Mouse (Mus musculus) right cerebral cortex, adult 2 months (tissue): ENCODE data around the gene Gpx2.
A peak's percentile ranks its signal among the peaks of the same experiment; 100 is the strongest.

ENCODE experiments used
- DNase-seq, 2 experiments: peaks; one replicate each; pipeline ENCODE4 v3.0.0; 2021 to 2022; ENCODE audit warnings: low spot score in 2 of 2

Gene Gpx2

DNA sequence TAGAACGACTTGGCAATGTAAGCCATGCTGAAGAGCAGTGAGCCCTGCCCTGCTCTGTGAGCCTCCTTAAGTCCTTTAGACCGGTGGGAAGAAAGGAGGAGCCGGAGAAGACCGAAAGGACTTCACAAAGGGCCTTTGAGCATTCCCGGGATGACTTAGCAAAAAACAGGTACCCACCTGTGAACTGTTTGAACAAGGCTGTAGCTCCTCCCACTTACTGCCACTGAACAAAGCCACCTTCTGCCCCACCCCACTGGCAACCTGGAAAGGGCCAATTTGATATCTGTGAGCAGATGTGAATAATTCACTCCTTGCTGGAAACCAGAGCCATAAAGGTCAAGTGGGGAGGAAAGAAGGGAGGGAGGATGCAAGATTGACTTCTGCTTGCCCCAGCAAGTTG lies at the start of gene Gpx2:
TSS of gene Gpx2 (minus strand) at position 205 of the 400 bp plus-strand sequence.
- DNase-seq: no peak

- no peak for DNase-seq
These were observed 49.1 kb upstream of the Gpx2 start for GRCm38 (mm10) chr12:76844346-76845061.

DNA sequence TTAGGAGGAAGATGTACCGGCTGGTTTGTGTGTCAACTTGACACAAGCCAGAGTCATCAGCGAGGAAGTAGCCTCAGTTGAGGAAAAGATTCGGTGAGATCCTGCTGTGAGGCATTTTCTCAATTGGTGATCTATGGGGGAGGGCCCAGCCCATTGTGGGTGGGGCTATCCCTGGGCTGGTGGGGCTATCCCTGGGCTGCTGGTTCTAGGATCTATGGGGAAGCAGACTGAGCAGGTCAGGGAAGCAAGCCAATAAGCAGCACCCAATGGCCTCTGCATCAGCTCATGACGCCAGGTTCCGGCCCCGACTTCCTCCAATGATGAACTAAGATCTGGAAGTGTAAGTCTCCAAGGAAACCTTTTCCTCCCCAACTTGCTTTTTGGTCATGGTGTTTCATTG lies 44.7 kb upstream of the Gpx2 start:
- no peak for DNase-seq

- no peak for DNase-seq
These were observed 43.9 kb upstream of the Gpx2 start for GRCm38 (mm10) chr12:76839298-76839697.

DNA sequence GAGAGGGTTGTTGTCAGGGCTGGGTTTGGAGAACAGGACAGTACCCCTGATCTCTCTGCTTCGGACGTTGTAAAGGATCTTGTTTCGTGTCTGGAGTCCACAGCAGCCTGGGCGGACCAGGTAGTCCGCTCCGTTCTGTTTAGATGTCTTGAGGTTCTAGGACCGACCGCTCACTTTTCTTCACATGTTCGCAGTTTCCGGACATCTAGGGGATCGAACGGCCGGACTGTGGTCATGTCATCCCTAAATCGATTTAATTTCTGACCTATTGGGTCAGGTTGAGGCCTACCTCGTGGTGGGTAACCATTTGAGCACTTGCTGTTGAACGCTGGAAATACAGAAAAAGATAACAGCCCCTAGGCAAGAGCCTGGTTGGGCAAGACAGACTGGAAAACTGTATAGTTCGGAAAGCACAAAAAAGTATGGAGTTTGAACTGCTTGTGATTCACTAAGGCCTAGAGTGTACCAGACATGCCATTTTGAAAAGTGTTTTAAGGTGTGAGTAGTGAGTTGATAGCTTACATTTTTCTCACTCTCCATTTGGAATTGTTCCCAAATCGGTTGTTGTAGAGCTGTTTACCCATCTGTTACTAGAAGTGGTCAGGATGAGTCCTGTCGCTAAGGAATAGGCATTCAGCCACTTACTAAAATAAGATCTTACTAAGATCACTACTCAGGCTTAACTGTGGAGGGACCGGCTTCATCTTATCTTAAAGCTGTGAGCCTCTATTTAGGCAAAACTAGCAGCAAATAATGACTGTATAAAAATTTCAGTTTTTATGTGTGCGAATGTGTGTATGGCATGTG lies 42.7 kb upstream of the Gpx2 start:
- no peak for DNase-seq

GRCm38 (mm10) chr12:76837101-76837843 lies 41.9 kb upstream of the Gpx2 start:
- peak; percentile 98 to 99 for DNase-seq

- DNase-seq: no peak
These were observed 37.4 kb upstream of the Gpx2 start for GRCm38 (mm10) chr12:76832704-76833103.

DNA sequence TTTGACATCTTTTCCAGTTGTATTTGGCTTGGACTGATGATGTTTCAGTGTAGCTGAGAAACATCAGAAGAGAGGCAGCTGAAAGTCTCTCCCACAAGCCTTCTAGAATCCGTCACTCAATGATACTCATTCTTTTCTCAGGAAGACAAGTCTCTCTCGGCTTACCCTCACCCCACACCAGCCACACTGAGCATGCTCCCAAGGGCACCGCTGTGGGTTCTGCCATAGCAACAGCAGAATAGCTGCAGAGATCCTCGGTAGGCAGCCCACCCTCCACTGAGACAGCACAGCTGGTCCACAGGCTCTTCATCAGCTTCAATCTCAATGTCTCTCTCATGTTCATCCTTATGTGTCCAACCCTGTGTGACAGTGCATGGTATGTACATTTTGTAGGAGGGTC lies 29.9 kb upstream of the Gpx2 start:
- DNase-seq: no peak

DNA sequence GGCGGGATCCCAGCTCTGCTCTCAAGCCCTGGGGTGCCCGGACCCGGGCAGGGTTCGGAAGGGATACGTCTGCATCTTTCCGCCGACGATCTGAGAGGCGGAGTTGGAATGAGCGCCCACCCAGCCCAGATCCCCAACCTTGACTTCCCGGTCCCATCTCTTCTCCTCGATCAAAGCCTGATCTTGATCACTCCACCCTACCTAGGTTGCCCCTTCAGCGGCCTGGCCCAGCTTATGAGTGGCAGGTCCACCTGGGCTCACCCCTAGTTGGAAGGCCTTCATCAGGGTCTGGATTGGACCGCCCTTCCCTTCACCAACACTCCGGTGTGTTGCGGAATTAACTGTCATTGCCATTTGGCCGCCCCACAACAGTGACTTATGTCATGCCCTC lies 27.3 kb upstream of the Gpx2 start, which contains the start of gene Rab15:
TSS of gene Rab15 (minus strand) at position 258 of the 391 bp plus-strand sequence.
- no peak for DNase-seq

DNA sequence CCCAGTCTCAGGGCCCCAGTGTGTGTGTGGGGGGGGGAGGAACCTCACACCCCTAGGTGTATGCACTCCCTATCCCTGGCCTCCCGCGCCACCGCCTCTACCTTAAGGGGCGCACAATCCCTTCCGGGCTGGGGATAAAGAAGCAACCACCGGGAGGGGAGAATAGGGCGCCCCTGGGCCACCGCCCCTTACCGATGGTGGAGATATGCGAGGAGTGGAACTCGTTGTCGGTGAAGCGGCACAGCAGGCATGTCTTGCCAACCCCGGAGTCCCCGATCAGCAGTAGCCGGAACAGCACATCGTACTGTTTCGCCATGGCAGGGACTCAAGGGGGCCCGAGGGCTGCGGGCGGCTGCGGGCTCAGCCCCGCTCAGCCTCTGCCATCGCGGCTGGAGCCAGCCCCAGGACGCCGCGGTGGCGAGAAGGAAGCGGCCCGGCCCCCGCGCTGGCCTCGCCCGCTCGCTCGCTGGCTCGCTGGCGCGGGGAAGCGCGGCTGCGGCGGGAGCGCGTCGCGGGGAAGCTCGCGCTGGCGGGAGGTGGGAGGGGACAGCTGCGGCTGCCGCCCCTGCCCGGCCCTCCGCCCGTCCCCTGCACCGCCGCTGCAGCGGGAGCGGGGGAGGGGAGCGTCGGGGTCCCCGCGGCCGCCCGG lies 26.8 kb upstream of the Gpx2 start:
- no peak for DNase-seq

- no peak for DNase-seq
These were observed 25.3 kb upstream of the Gpx2 start for GRCm38 (mm10) chr12:76820615-76821014.

- DNase-seq: no peak
These were observed 24.5 kb upstream of the Gpx2 start for GRCm38 (mm10) chr12:76819816-76820215.

- DNase-seq: peak; percentile 81 to 85
These were observed 23.6 kb upstream of the Gpx2 start for GRCm38 (mm10) chr12:76818908-76819307.

GRCm38 (mm10) chr12:76818120-76818519 lies 22.8 kb upstream of the Gpx2 start:
- no peak for DNase-seq

GRCm38 (mm10) chr12:76817176-76817575 lies 21.8 kb upstream of the Gpx2 start:
- no peak for DNase-seq

- no peak for DNase-seq
These were observed 21.4 kb upstream of the Gpx2 start for GRCm38 (mm10) chr12:76816720-76817119.

DNA sequence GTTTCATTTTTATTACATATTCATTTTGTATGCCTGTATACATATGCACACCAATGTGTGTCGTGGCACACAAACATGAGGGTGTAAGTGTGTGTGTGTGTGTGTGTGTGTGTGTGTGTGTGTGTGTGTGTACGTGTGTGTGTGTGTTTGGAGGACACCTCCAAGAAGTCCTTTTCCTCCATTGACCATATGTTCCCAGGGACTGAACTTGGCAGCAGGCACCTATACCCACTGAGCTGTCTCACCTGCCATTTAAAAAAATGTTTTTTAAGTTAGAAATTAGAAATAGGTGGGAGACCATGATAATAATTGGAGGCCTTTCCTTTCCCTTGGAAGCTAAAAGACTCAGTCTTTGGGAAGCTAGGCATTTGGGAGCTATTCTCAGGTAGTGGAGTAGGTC lies 18.8 kb upstream of the Gpx2 start:
- no peak for DNase-seq

DNA sequence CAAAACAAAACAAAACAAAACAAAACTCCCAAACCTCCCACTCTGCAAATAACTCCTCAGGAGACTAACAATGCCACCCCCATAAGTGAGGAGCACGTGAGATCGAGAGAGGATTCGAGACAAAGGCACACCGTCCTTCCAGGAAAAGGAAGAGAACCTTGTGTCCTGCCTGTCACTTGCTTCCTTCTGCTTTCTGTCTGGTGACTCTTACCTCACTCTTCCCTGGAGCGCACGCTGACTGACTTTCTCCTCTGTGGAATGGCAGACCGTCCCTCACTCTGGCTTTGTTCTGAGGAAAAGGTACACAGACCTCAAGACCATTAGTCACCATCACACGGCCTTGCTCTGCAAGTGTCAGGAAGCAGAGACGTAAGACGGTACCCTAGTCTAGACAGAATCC lies 18.2 kb upstream of the Gpx2 start:
- DNase-seq: no peak

DNA sequence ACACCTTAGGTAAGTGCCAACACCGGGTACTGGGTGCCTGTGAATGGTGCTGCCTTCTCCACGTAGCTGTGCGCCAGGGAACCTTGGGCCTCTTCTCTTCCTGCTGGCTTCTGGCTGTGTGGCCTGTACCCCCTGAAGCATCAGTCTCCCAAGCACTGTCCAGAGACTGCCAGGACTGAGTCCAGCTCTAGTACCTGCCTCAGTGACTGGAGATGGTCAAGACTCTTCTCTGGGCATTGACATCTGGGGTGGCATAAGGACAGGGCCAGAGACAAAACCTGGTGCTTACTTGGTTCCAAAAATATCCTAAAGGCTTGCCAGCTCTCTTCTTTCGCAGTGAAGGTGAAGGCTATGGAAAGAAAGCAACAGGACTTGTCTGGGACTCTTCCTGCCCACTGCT lies 15.7 kb upstream of the Gpx2 start:
- no peak for DNase-seq

DNA sequence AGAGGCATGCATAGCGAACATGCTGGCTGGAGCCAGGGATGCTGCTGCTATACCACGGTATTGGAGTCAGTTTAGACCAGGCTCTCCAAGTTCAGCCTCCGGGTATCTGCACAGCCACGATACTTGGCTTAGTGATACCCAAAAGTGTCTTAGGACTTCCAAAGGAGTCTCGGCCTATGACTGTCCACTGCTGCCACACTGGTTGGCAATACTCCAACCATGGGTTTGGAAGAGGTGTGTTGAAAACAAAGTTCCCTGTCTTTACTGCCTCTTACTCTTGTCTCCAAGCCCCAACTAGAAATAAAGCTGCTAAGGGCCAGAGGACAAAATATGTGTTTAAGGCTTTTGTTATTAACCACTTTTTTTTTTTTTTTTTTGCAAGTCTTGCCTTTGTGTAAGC lies 15.1 kb upstream of the Gpx2 start:
- no peak for DNase-seq

GRCm38 (mm10) chr12:76807796-76808195 lies 12.4 kb upstream of the Gpx2 start:
- DNase-seq: peak; percentile 66 to 67
